In genomic region chr9:120081247-120081646, GRCm38 (mm10) we compare ENCODE assay signal across 11 mouse cellular contexts. TPM values are rescaled to one million over a fixed set of nuclear protein-coding genes. Genes with fewer than 3 reads are reported as not detected.
DNase-seq lines count a peak whose midpoint lies in the region; ATAC-seq and TF ChIP-seq lines count a peak whose summit lies in the region.
"Had no signal": no experiment of that assay in that cellular context is flagged by ENCODE, and none has a peak within 500 bp of the region (broad histone marks: within the 10 kb centered on the region; RNA-seq: fewer than 3 reads in every experiment).

No protein-coding gene starts in this region.

- H3K27me3 ChIP-seq in E14TG2a.4 (ENCODE audit: insufficient read depth, low read length) = peaks cover 38% of the 10 kb centered on the region
- H3K27me3 ChIP-seq in liver, postnatal 0 days (ENCODE audit: insufficient read depth, low read length) = no peaks in the 10 kb centered on the region

- intact Hi-C loops in left cerebral cortex, postnatal 4 days (cut with DNase I) = no loop called here
- intact Hi-C loops in left cerebral cortex, postnatal 36 days (cut with DNase I) = no loop called here
- intact Hi-C loops in gastrocnemius, postnatal 36 days (cut with DNase I) = no loop called here

- H3K4me1 ChIP-seq in E14TG2a.4 (replicated peaks; ENCODE audit: low read depth, low read length) = peaks cover 27% of the 10 kb centered on the region
- H3K4me1 ChIP-seq in liver, postnatal 0 days (ENCODE audit: insufficient read depth) = no peaks in the 10 kb centered on the region

- no peak for TF ChIP-seq EP300 in liver, postnatal 0 days (IDR thresholded peaks at IDR 0.05; ENCODE audit: low read depth)

- peak; percentile 64 for TF ChIP-seq CTCF in E14TG2a.4 (conservative IDR thresholded peaks at IDR 0.05; ENCODE audit: low read length)
- peak; percentile 55 for TF ChIP-seq CTCF in liver, postnatal 0 days (IDR thresholded peaks at IDR 0.05; ENCODE audit: low read depth)

- no peak overlapping the region for H3K9ac ChIP-seq in liver, postnatal 0 days (replicated peaks)
- H3K9ac ChIP-seq: hindbrain, embryonic 14.5 days had no signal

- H3K9me3 ChIP-seq in E14TG2a.4 (ENCODE audit: low read length) = no peaks in the 10 kb centered on the region
- H3K9me3 ChIP-seq in liver, postnatal 0 days (ENCODE audit: low read length) = no peaks in the 10 kb centered on the region

- H3K27ac ChIP-seq in liver, postnatal 0 days (ENCODE audit: low read depth) = no peak overlapping the region
- H3K27ac ChIP-seq: hindbrain, embryonic 14.5 days; macrophage had no signal

- 61% methylated on average over 6 of the region's 6 CpGs for WGBS in liver, postnatal 0 days (ENCODE audit: insufficient replicate concordance)

- DNase-seq in left cerebral cortex, postnatal 4 days = peak; percentile 25
- DNase-seq in left cerebral cortex, postnatal 36 days (ENCODE audit: low spot score in 2 of 2) = no peak
- DNase-seq in MEL-GATA-1-ER (ENCODE audit: extremely low read depth, low read depth) = peak; percentile 33
- DNase-seq in liver, postnatal 0 days = peak; percentile 41
- DNase-seq in adrenal gland, adult 18-20 months (ENCODE audit: low spot score in 2 of 2) = no peak
- no peak for DNase-seq in gastrocnemius, postnatal 36 days

- no peaks in the 10 kb centered on the region for H3K36me3 ChIP-seq in E14TG2a.4 (ENCODE audit: insufficient read depth, low read length)
- no peaks in the 10 kb centered on the region for H3K36me3 ChIP-seq in liver, postnatal 0 days (replicated peaks; ENCODE audit: insufficient read depth, low read length)

- no peak overlapping the region for H3K4me2 ChIP-seq in liver, postnatal 0 days (ENCODE audit: low read depth, low read length)
- H3K4me2 ChIP-seq: hindbrain, embryonic 14.5 days had no signal

- ATAC-seq in liver, postnatal 0 days = no peak

- no peak overlapping the region for H3K4me3 ChIP-seq in E14TG2a.4 (replicated peaks; ENCODE audit: low read length)
- H3K4me3 ChIP-seq in liver, postnatal 0 days (ENCODE audit: low read depth, low read length) = no peak overlapping the region

RNA-seq across cellular contexts. Expression of gene Ccr8, which starts 10.7 kb away (rescaled TPM):
- total RNA-seq in left cerebral cortex, postnatal 4 days (2021) = not detected
- not detected for total RNA-seq in left cerebral cortex, postnatal 36 days (2021)
- not detected in 2 replicates for polyA plus RNA-seq in liver, postnatal 0 days (2015; fragmentation: Nextera tagmentation; extraction: Ambion mirVana)
- total RNA-seq in adrenal gland, adult 18-20 months (2021) = not detected
- not detected for total RNA-seq in gastrocnemius, postnatal 36 days (2021)
- total RNA-seq: granulocyte monocyte progenitor cell, adult 5-6 weeks had no signal
- polyA plus RNA-seq: hindbrain, embryonic 14.5 days; limb, embryonic 11.5 days; macrophage had no signal

RNA-seq across cellular contexts. Expression of gene Cx3cr1, which starts 11.6 kb away (rescaled TPM):
- 10 to 100 TPM in 1 of 2 experiments, 1 to 10 TPM in 1; 9.7 to 11.2 TPM for total RNA-seq in left cerebral cortex, postnatal 4 days (2021)
- 10 to 100 TPM; 30.9 to 32.8 TPM for total RNA-seq in left cerebral cortex, postnatal 36 days (2021)
- 1.8 and 2.2 TPM in 2 replicates for polyA plus RNA-seq in liver, postnatal 0 days (2015; fragmentation: Nextera tagmentation; extraction: Ambion mirVana)
- 1 to 10 TPM; 2.8 to 3.4 TPM for total RNA-seq in adrenal gland, adult 18-20 months (2021)
- total RNA-seq in gastrocnemius, postnatal 36 days (2021) = under 1 TPM; 0.28 to 0.52 TPM

RNA-seq across cellular contexts. Expression of gene Slc25a38, which starts 28.9 kb away (rescaled TPM):
- 10 to 100 TPM; 24.7 to 27.1 TPM for total RNA-seq in left cerebral cortex, postnatal 4 days (2021)
- 10 to 100 TPM; 27.0 to 28.9 TPM for total RNA-seq in left cerebral cortex, postnatal 36 days (2021)
- polyA plus RNA-seq in liver, postnatal 0 days (2015; fragmentation: Nextera tagmentation; extraction: Ambion mirVana) = 44.8 and 48.9 TPM in 2 replicates
- total RNA-seq in adrenal gland, adult 18-20 months (2021) = 10 to 100 TPM; 27.3 to 30.0 TPM
- total RNA-seq in gastrocnemius, postnatal 36 days (2021) = 1 to 10 TPM; 7.8 to 9.2 TPM

RNA-seq across cellular contexts. Expression of gene Rpsa, which starts 46.2 kb away (rescaled TPM):
- total RNA-seq in left cerebral cortex, postnatal 4 days (2021) = 1,000 to 10,000 TPM in 1 of 2 experiments, 100 to 1,000 TPM in 1; 996 to 1,006 TPM
- 100 to 1,000 TPM; 361 to 417 TPM for total RNA-seq in left cerebral cortex, postnatal 36 days (2021)
- polyA plus RNA-seq in liver, postnatal 0 days (2015; fragmentation: Nextera tagmentation; extraction: Ambion mirVana) = 681 and 692 TPM in 2 replicates
- total RNA-seq in adrenal gland, adult 18-20 months (2021) = 100 to 1,000 TPM; 726 to 738 TPM
- total RNA-seq in gastrocnemius, postnatal 36 days (2021) = 100 to 1,000 TPM; 366 to 400 TPM

RNA-seq across cellular contexts. Expression of gene Xirp1, which starts 57.8 kb away (rescaled TPM):
- total RNA-seq in left cerebral cortex, postnatal 4 days (2021) = under 1 TPM in 1 of 2 experiments, not detected in 1; 0.06 TPM
- total RNA-seq in left cerebral cortex, postnatal 36 days (2021) = under 1 TPM in 1 of 2 experiments, not detected in 1; 0.15 TPM
- polyA plus RNA-seq in liver, postnatal 0 days (2015; fragmentation: Nextera tagmentation; extraction: Ambion mirVana) = 0.13 TPM in 2 replicates
- under 1 TPM in 1 of 2 experiments, not detected in 1; 0.80 TPM for total RNA-seq in adrenal gland, adult 18-20 months (2021)
- 100 to 1,000 TPM in 1 of 2 experiments, 10 to 100 TPM in 1; 96.9 to 125 TPM for total RNA-seq in gastrocnemius, postnatal 36 days (2021)
- total RNA-seq: granulocyte monocyte progenitor cell, adult 5-6 weeks had no signal
- polyA plus RNA-seq: hindbrain, embryonic 14.5 days; limb, embryonic 11.5 days; macrophage had no signal

Comparison
In these comparisons a context has a peak if more than half of its experiments do, and no peak if none do; other contexts are left out.
1. DNase-seq: peak in left cerebral cortex, postnatal 4 days (single experiment), MEL-GATA-1-ER (single experiment) and liver, postnatal 0 days (single experiment); none in left cerebral cortex, postnatal 36 days (0 of 2), adrenal gland, adult 18-20 months (0 of 2) and gastrocnemius, postnatal 36 days (0 of 2).